Mouse (Mus musculus) liver, adult 2 months (tissue): ENCODE measurements at regions not wholly inside any gene's neighbourhood (a gene's known extent, or its start where the extent isn't known, plus 50 kb on each side); places are given as distances from the start of the nearest gene placed in this dataset.
A peak's percentile ranks its signal among the peaks of the same experiment; 100 is the strongest.
"Not testable (repeated sequence)": the region's sequence is repeated elsewhere in the genome, so short reads cannot be mapped to it uniquely, and the experiment has no call there.

ENCODE experiments used
- DNase-seq: peaks from one replicate; pipeline ENCODE4 v3.0.0-alpha.2; 2011; ENCODE audit warnings: low read depth, low spot score; ENCODE audit errors: extremely low read depth
- H3K27ac ChIP-seq: fragments of 200-500 bp; replicated peaks from 2 replicates; pipeline ENCODE4 v1.5.1; 2012; ENCODE audit warnings: low read depth, mild to moderate bottlenecking, control low read depth, inconsistent platforms, low read length; ENCODE audit not compliant: insufficient read depth
- H3K27me3 ChIP-seq: fragments of 200-500 bp; 2 replicates; pipeline ENCODE4 v1.6.1; 2012; ENCODE audit warnings: mild to moderate bottlenecking, moderate library complexity, low read length, inconsistent platforms; ENCODE audit not compliant: control insufficient read depth, insufficient read depth
- H3K36me3 ChIP-seq: fragments of 200-500 bp; 2 replicates; pipeline ENCODE4 v1.6.1; 2012; ENCODE audit warnings: low read length, inconsistent platforms; ENCODE audit not compliant: control insufficient read depth, insufficient read depth
- H3K4me1 ChIP-seq: fragments of 200-500 bp; 2 replicates; pipeline ENCODE4 v1.6.1; 2011; ENCODE audit warnings: low read length; ENCODE audit not compliant: control insufficient read depth, insufficient read depth
- H3K4me3 ChIP-seq: fragments of 200-500 bp; 2 replicates; pipeline ENCODE4 v1.5.1; 2011; ENCODE audit warnings: low read depth, mild to moderate bottlenecking, control low read depth, low read length, moderate library complexity; ENCODE audit not compliant: insufficient read depth
- H3K79me2 ChIP-seq: fragments of 200-500 bp; 2 replicates; pipeline ENCODE4 v1.6.1; 2012; ENCODE audit warnings: inconsistent platforms, mild to moderate bottlenecking, low read length, moderate library complexity; ENCODE audit not compliant: control insufficient read depth, insufficient read depth
- H3K9ac ChIP-seq: fragments of 200-500 bp; 2 replicates; pipeline ENCODE4 v1.6.1; 2012; ENCODE audit warnings: low read depth, mild to moderate bottlenecking, control low read depth, inconsistent platforms, low read length
- CTCF ChIP-seq: fragments of 200-500 bp; IDR thresholded peaks from 2 replicates; pipeline ENCODE4 v1.5.1; 2011; ENCODE audit warnings: low read depth, low read length, control low read depth
- POLR2A ChIP-seq: fragments of 200-500 bp; IDR thresholded peaks from 2 replicates; pipeline ENCODE4 v1.6.1; 2011; ENCODE audit warnings: low read length, control low read depth; ENCODE audit not compliant: insufficient read depth; ENCODE audit errors: extremely low read depth
- WGBS: fragments of 180-500 bp; shearing (Covaris S2); methylation state at CpG from one replicate; pipeline ENCODE4 v1.1.7; 2018; 5-methylcytosine and 5-hydroxymethylcytosine counted together

- WGBS: 75% methylated on average over 3 of the region's 3 CpGs
- peak; percentile 3 for DNase-seq
These were observed 345.9 kb downstream of the Nrcam start for GRCm38 (mm10) chr12:44674541-44674940.

GRCm38 (mm10) chr12:44675003-44675402 lies 346.3 kb downstream of the Nrcam start:
- H3K79me2 ChIP-seq: no peaks in the 10 kb centered on the region
- no peak overlapping the region for H3K27ac ChIP-seq
- no peak overlapping the region for H3K4me3 ChIP-seq
- no peaks in the 10 kb centered on the region for H3K4me1 ChIP-seq
- no peaks in the 10 kb centered on the region for H3K36me3 ChIP-seq
- H3K9ac ChIP-seq: no peak overlapping the region
- DNase-seq: no peak
- TF ChIP-seq POLR2A (no peak), CTCF (no peak)
- H3K27me3 ChIP-seq: no peaks in the 10 kb centered on the region

More at GRCm38 (mm10) chr12:44674541-44674940, 345.9 kb downstream of the Nrcam start:
- H3K27ac ChIP-seq, H3K9ac ChIP-seq, H3K4me3 ChIP-seq, H3K27me3 ChIP-seq, H3K4me1 ChIP-seq, H3K79me2 ChIP-seq, H3K36me3 ChIP-seq: not testable (repeated sequence)
